Mouse (Mus musculus) c-Kit-positive CD71-positive TER-119-positive erythroid progenitor cells, embryonic 14.5 days (primary cell): ENCODE measurements at regions not wholly inside any gene's neighbourhood (a gene's known extent, or its start where the extent isn't known, plus 50 kb on each side); places are given as distances from the start of the nearest gene placed in this dataset.

Experiments used
- DNase-seq: peaks from one replicate; pipeline ENCODE4 v3.0.0-alpha.2; 2013; ENCODE audit warnings: low spot score

GRCm38 (mm10) chr2:166353447-166354111, 198.1 kb upstream of the Sulf2 start:
- no peak for DNase-seq

DNA sequence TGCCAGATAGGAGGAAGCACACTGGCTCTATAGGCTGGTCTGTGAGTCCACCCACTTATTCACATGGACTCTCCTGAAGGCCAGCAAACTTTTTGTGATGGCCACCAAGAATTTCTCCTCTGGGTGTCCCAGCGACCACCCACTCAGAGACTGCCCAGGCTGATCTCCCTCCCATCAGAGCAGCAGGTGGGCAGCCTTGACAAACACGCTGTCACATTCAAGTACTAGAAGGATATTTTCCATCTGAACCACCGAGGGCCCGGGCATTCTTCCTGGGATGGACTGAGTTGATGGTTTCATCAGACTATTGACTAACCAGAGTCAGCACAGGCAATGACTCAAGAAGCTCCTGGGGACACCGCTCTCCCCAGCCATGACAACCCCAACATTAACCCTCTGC, 196.5 kb upstream of the Sulf2 start:
- DNase-seq = no peak

GRCm38 (mm10) chr2:166351581-166351980, 196.1 kb upstream of the Sulf2 start:
- no peak for DNase-seq

GRCm38 (mm10) chr2:166348654-166349053, 193.2 kb upstream of the Sulf2 start:
- no peak for DNase-seq

DNA sequence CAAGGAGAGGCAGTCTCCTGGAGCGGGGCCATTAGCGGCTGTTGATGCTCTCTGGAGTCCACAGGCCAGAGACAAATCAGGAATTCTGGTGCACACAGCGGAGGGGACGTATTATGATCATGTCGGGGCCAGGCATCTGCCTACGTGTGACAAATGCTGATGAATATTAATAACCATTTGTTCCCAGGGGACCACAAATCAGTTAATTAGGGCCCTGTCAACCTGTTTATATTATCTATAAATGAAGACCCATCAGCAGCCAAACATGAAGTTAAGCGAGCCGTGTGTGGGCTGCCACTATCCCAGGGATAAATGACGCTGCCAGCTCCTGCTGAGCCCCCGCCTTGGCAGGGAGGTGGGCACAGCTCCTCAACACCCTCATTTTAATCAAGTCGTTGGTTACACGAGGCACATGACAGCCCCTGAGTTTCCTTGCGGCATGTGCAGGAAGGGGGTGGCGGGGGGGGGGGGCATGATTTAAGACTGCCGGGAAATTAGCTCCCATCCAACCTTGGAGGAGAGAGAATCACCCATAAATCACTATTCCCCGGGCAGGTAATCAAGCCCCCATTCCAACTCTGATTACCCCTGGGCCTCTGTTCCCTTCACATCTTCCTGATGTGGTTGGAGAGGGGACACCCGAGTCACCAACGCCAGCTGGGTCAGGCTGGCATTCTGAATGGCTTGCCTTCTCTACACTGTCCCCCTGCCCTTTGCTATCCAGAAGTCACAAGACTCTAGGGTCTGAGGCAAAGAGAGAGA, 191.1 kb upstream of the Sulf2 start:
- no peak for DNase-seq

- DNase-seq = no peak
These were observed 188.3 kb upstream of the Sulf2 start for GRCm38 (mm10) chr2:166343551-166344340.

DNA sequence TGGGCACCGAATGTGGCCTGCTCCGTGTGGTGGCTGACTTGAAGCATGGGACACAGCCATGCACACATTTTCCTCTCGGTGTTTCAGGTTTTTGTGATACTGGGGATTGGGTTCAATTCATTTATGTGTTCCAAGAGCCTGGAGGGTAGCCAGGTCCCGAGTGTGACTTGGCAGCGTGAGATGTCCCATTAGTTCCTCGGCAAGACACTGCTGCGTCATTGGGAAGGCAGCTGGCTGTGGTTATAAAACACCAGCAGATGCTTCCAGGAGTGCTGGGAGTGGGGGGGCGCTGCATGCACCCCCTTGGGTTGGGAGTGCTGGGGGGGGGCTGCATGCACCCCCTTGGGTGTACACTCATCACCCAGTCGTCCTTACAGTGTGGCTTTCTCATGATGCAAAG, 186.9 kb upstream of the Sulf2 start:
- no peak for DNase-seq

DNA sequence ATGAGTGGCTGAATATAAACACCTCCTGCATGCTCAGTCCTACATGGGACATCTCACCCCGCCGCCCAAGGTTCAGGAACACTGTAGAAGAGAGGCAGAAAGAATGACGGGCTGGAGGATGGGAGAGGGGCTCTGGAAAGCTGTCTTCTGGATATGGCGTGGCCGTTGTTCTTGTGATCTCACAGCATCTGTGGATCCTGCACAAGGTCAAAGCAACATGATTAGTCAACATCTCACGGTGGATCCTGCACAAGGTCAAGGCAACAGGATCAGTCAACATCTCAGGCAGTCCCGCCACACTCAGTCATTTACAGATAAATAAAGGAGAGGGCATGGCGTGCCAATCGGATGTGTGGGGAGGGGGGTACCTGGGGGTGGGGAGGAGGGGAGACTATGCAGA, 184.7 kb upstream of the Sulf2 start:
- no peak for DNase-seq

- DNase-seq = no peak
These were observed 184.0 kb upstream of the Sulf2 start for GRCm38 (mm10) chr2:166339427-166339826.

GRCm38 (mm10) chr2:166338396-166339085, 183.1 kb upstream of the Sulf2 start:
- no peak for DNase-seq

DNA sequence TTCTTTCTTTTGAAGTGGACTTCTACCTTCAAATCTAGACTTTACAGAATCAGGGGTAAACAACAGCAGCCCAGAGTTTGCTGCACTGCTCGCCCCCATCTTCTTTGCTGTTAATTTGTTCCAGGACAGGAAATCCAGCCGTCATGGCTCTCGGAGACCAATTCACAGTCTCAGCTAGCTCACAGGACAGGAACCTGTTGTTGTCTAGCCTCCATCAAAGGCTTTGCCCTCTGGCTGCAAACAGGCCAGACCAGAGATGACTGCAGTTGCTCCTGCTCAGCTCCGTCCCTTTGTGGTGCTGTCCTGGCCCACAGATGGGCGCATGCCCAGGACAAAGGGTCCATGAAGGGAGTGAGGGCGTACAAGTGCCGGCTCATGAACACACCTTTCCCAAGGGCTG, 182.2 kb upstream of the Sulf2 start:
- DNase-seq = no peak

GRCm38 (mm10) chr2:166335702-166336101, 180.2 kb upstream of the Sulf2 start:
- DNase-seq = no peak

DNA sequence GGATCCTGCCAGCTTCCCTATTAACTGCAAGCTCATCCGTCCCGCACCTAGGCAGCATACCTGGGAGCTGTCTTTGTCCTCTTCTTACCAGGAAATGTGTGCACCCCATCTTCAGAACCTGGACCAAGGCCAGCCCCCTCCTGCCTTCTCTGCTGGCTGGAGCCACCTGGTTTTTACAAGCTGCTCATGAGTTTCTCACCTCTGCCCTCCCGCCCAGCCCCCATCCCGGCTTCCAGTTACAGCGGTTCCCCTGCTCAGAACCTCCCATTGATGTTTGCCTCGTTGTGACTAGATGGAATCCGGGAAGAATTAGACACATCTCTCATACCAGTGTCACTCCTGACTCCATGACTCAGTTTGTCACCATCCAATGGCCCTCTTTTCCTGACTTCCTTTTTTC, 179.1 kb upstream of the Sulf2 start:
- DNase-seq = no peak

DNA sequence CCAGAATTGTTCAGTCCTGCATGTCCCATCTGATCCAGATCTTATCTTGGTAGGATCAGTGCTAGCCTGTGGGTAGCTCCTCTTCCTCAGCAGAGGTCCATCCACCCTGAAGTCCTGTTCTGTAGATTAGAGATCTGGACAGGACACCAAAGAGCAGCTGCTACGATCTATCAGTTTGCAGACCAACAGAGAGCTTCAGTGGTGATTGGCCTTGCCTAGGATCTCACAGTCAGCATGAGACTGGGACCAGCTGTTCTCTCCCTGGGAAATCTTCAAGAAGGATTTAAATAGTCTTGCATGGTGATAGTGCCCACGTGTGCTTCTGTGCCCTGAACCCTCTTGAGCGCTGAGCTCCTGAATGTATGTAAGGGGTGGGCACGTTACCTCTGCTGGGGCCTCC, 178.4 kb upstream of the Sulf2 start:
- DNase-seq = no peak

DNA sequence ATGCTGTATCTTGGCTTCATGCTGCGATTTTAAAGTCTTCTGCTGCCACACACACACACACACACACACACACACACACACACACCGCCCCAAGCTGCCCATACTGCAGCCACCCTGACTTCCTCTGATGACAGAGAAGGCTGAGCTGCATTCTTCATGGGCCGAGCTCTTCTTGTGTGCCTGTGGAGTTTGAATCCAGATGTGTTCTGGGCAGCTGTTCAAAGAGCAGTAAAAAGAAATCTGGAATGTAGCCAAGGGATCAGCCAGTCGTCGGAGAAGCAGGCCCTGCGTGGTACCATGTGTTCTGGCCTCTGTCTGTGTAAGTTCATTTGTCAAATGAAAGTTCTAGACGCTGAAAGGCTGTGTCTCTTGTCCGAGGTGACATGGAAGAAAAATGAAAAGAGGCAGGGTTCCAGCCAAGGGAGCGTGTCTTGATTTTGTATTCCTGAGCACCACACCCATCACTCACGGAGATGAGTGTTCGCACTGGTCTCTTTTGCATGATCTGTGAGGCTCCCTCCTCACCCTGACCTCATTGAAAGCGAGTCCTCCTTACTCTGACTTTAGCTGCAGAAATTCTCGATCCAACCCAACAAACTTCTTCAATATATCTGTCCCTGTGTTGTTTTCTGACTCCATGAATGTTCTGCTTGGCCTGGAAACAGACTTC, 177.4 kb upstream of the Sulf2 start:
- no peak for DNase-seq

- no peak for DNase-seq
These were observed 175.7 kb upstream of the Sulf2 start for GRCm38 (mm10) chr2:166331192-166331591.

DNA sequence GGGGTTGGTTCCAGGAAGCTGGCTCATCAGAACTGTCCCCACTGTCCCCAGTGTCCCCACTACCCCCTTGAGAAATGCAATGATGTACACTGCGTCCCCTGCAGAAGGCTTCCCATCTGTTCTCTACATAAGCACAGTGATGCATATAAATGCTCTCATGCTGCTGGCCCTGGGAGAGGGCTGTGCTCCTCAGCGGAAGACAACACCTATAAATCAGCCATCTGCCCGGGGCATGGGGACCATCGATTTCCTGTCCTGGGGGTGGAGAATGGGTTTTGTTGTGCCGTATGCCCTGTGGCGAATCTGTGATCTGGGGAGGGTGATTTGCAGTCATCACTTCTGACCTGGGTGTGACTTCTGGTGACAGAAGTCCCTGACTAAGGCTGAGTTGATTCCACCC, 174.9 kb upstream of the Sulf2 start:
- DNase-seq = no peak

DNA sequence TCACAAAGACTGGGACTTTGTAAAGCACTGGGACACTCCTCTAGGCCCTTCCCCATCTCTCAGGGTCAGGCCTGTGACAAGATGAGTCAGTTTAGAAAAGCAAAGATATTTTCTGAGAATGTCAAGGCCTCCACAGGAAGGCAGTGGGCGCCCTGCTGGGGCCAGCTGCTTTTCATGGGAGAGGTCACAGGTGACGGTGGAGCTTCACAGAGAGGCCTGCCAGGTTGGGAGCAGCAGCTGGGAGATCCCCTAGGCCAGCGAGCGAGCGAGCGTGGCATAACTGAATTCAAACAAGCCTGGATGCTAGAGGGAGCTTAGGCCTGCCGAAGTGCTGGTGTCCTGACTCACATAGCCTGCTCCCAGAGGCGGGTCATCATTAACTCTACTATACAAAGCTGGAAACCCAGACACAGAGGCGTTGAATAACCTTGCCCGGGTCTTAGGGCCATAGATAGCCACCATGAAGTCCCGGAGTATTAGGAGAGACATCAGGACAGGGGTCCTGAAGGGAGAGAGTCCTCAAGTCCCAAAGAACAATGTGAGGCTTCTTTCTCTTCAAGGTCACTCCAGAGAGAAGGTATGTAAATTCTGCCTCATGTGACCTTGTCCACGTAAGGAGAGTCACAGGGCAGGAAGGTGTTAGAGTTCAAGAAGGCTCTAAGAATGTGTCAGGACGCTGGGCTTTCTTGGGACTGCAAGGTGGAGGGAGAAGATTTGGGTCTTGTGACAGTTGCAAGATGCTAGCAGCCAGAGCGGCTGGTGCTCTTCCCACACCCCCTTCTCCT, 174.3 kb upstream of the Sulf2 start:
- DNase-seq = no peak

GRCm38 (mm10) chr2:166326932-166327331, 171.5 kb upstream of the Sulf2 start:
- DNase-seq = no peak

- DNase-seq = no peak
These were observed 169.5 kb upstream of the Sulf2 start for GRCm38 (mm10) chr2:166324954-166325353.

- no peak for DNase-seq
These were observed 169.0 kb upstream of the Sulf2 start for GRCm38 (mm10) chr2:166324439-166324838.
